15 mouse cellular contexts compared by ENCODE assay signal in the genomic region with DNA sequence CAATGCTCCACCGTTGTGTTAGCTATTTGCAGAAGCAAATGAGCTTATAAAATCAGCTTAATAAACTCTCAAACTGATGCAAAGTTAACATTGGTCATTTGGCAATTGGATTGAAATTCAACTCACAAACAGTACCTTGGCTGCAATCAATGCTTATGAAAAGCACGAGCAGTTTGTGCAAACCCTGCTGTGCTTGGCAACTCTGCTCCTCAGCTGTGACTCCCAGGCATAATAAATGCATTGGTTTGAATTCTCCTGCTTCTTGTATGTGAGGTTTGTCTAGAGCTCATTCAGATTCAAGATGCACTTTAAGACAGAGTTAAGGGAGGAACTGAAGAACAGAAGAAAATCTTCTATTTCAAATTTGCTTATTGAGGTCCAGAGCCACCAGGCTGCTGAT.
DNase-seq lines count a peak whose midpoint lies in the region; ATAC-seq and TF ChIP-seq lines count a peak whose summit lies in the region.
"Had no signal": no experiment of that assay in that cellular context is flagged by ENCODE, and none has a peak within 500 bp of the region (broad histone marks: within the 10 kb centered on the region; RNA-seq: fewer than 3 reads in every experiment).

No protein-coding gene starts in this region.

- 12% methylated on average over 2 of the region's 2 CpGs for WGBS in forebrain, postnatal 0 days
- 80% methylated on average over 2 of the region's 2 CpGs for WGBS in forebrain, embryonic 10.5 days
- 42% methylated on average over 2 of the region's 2 CpGs for WGBS in midbrain, embryonic 14.5 days
- WGBS in midbrain, embryonic 10.5 days = 64% methylated on average over 2 of the region's 2 CpGs

- no peaks in the 10 kb centered on the region for H3K9me3 ChIP-seq in forebrain, postnatal 0 days (ENCODE audit: low read length)
- H3K9me3 ChIP-seq in forebrain, embryonic 10.5 days = no peaks in the 10 kb centered on the region
- H3K9me3 ChIP-seq in midbrain, embryonic 14.5 days (ENCODE audit: control insufficient read depth, low read length) = no peaks in the 10 kb centered on the region
- no peaks in the 10 kb centered on the region for H3K9me3 ChIP-seq in midbrain, embryonic 10.5 days (replicated peaks)
- H3K9me3 ChIP-seq: embryonic facial prominence, embryonic 12.5 days; liver, embryonic 15.5 days had no signal

- no peak overlapping the region for H3K4me3 ChIP-seq in forebrain, postnatal 0 days (ENCODE audit: low read depth, low read length)
- H3K4me3 ChIP-seq in forebrain, embryonic 10.5 days = no peak overlapping the region
- H3K4me3 ChIP-seq in midbrain, embryonic 14.5 days (replicated peaks; ENCODE audit: low read depth, low read length) = no peak overlapping the region
- H3K4me3 ChIP-seq in midbrain, embryonic 10.5 days = no peak overlapping the region
- H3K4me3 ChIP-seq: embryonic facial prominence, embryonic 12.5 days; liver, embryonic 15.5 days had no signal

- no peak overlapping the region for H3K4me2 ChIP-seq in forebrain, postnatal 0 days (ENCODE audit: low read depth)
- H3K4me2 ChIP-seq in midbrain, embryonic 14.5 days (ENCODE audit: low read length) = no peak overlapping the region
- H3K4me2 ChIP-seq: embryonic facial prominence, embryonic 12.5 days; liver, embryonic 15.5 days had no signal

- peak; percentile 41 for DNase-seq in forebrain, postnatal 0 days
- no peak for DNase-seq in forebrain, embryonic 10.5 days (ENCODE audit: extremely low spot score, low spot score)
- DNase-seq in midbrain, embryonic 14.5 days = peak; percentile 39
- DNase-seq in midbrain, embryonic 10.5 days (ENCODE audit: low spot score) = no peak
- DNase-seq in cerebellum, postnatal 10 days = peak; percentile 74 to 87
- DNase-seq in layer of hippocampus, postnatal 10 days (ENCODE audit: low spot score in 2 of 2) = peak; percentile 23 to 46
- no peak for DNase-seq in testis, postnatal 14 days (ENCODE audit: low spot score)
- no peak for DNase-seq in adipocyte (ENCODE audit: low spot score)
- DNase-seq: adrenal gland, adult 8-10 months; heart, postnatal 14 days; kidney, postnatal 10 days; lung, postnatal 4 days had no signal

- no peak for TF ChIP-seq CTCF in forebrain, postnatal 0 days (IDR thresholded peaks at IDR 0.05; ENCODE audit: low read depth)

- ATAC-seq in forebrain, postnatal 0 days = peak; percentile 29; the same call in 1 of the 2 replicates
- ATAC-seq in midbrain, embryonic 14.5 days (ENCODE audit: low FRiP score, low TSS enrichment) = no peak
- ATAC-seq: intestine, postnatal 0 days had no signal

- H3K9ac ChIP-seq in forebrain, postnatal 0 days = no peak overlapping the region
- H3K9ac ChIP-seq in midbrain, embryonic 14.5 days (replicated peaks; ENCODE audit: low read length) = no peak overlapping the region
- H3K9ac ChIP-seq: embryonic facial prominence, embryonic 12.5 days; liver, embryonic 15.5 days had no signal

- no peaks in the 10 kb centered on the region for H3K27me3 ChIP-seq in forebrain, postnatal 0 days (ENCODE audit: insufficient read depth, low read length)
- H3K27me3 ChIP-seq in forebrain, embryonic 10.5 days (ENCODE audit: poor library complexity, severe bottlenecking) = no peaks in the 10 kb centered on the region
- no peaks in the 10 kb centered on the region for H3K27me3 ChIP-seq in midbrain, embryonic 14.5 days (ENCODE audit: control insufficient read depth, insufficient read depth, low read length)
- no peaks in the 10 kb centered on the region for H3K27me3 ChIP-seq in midbrain, embryonic 10.5 days (ENCODE audit: low read depth, poor library complexity, severe bottlenecking)
- H3K27me3 ChIP-seq: embryonic facial prominence, embryonic 12.5 days; liver, embryonic 15.5 days had no signal

- H3K27ac ChIP-seq in forebrain, postnatal 0 days (ENCODE audit: low read depth, low read length) = no peak overlapping the region
- no peak overlapping the region for H3K27ac ChIP-seq in forebrain, embryonic 10.5 days
- no peak overlapping the region for H3K27ac ChIP-seq in midbrain, embryonic 14.5 days (replicated peaks; ENCODE audit: low read depth, low read length)
- no peak overlapping the region for H3K27ac ChIP-seq in midbrain, embryonic 10.5 days (replicated peaks)
- H3K27ac ChIP-seq: embryonic facial prominence, embryonic 12.5 days; liver, embryonic 15.5 days had no signal

- no peaks in the 10 kb centered on the region for H3K4me1 ChIP-seq in forebrain, postnatal 0 days (ENCODE audit: insufficient read depth)
- H3K4me1 ChIP-seq in forebrain, embryonic 10.5 days = no peaks in the 10 kb centered on the region
- no peaks in the 10 kb centered on the region for H3K4me1 ChIP-seq in midbrain, embryonic 14.5 days (ENCODE audit: control insufficient read depth, insufficient read depth, low read length)
- H3K4me1 ChIP-seq in midbrain, embryonic 10.5 days = peaks cover 3% of the 10 kb centered on the region; the same call in 1 of the 2 replicates
- H3K4me1 ChIP-seq: embryonic facial prominence, embryonic 12.5 days; liver, embryonic 15.5 days had no signal

- no peaks in the 10 kb centered on the region for H3K36me3 ChIP-seq in forebrain, postnatal 0 days (ENCODE audit: insufficient read depth)
- no peaks in the 10 kb centered on the region for H3K36me3 ChIP-seq in forebrain, embryonic 10.5 days (replicated peaks)
- H3K36me3 ChIP-seq in midbrain, embryonic 14.5 days (ENCODE audit: control insufficient read depth, insufficient read depth, low read length) = no peaks in the 10 kb centered on the region
- no peaks in the 10 kb centered on the region for H3K36me3 ChIP-seq in midbrain, embryonic 10.5 days
- H3K36me3 ChIP-seq: embryonic facial prominence, embryonic 12.5 days; liver, embryonic 15.5 days had no signal

Comparison
In these comparisons a context has a peak if more than half of its experiments do, and no peak if none do; other contexts are left out.
1. DNase-seq: peak in forebrain, postnatal 0 days (single experiment), midbrain, embryonic 14.5 days (single experiment), cerebellum, postnatal 10 days (2 of 2) and layer of hippocampus, postnatal 10 days (2 of 2); none in forebrain, embryonic 10.5 days (single experiment), midbrain, embryonic 10.5 days (single experiment), testis, postnatal 14 days (single experiment) and adipocyte (single experiment).